Mouse (Mus musculus) c-Kit-positive CD71-positive TER-119-negative erythroid progenitor cells, embryonic 14.5 days (primary cell): ENCODE measurements around the gene Lsm11.

ENCODE experiments used
- DNase-seq: peaks from one replicate; pipeline ENCODE4 v3.0.0-alpha.2; 2013; ENCODE audit warnings: low read depth

The Lsm11 gene

DNA sequence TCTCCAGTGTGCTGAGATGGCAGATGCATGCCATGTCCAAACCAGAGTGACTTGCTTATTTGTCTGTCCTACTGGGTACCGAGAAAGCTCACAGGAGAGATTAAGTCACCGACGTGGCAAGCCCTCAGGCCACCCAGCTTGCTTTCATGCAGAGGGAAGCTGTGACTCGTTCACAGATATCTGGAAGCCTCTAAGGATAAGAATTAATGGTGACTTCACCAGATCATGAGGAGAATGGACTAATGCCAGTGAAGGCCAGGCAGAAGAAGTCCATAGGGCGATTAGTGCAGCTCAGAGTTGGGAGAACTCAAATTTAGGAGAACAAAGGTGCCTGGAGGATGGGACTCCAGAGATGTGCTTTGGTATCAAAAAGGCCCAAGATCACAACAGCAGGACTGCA is 17.3 kb downstream of the Lsm11 start:
- no peak for DNase-seq

DNA sequence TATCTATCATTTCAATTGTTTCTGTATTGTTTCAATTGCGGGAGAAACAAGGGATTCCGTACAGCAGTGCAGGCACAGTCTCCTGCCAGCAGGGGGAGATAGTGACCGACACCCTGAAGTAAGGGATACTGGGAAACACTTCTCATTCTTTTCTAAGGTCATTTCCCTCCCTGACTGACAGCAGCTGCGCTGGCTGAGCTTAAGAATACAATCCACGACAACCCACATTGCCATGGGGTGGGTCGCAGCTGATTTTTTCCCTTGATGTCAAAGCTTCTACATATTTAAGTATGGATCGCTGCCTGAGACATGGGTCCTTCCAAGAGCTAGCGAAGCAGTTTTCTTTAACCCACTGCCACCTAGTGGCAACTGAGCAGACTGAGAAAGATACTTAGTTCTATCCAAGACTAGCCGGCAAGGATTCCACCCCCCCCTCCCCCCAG is 18.1 kb downstream of the Lsm11 start:
- DNase-seq: peak; percentile 81

- DNase-seq: no peak
These were observed 19.3 kb downstream of the Lsm11 start for GRCm38 (mm10) chr11:45925436-45925835.

DNA sequence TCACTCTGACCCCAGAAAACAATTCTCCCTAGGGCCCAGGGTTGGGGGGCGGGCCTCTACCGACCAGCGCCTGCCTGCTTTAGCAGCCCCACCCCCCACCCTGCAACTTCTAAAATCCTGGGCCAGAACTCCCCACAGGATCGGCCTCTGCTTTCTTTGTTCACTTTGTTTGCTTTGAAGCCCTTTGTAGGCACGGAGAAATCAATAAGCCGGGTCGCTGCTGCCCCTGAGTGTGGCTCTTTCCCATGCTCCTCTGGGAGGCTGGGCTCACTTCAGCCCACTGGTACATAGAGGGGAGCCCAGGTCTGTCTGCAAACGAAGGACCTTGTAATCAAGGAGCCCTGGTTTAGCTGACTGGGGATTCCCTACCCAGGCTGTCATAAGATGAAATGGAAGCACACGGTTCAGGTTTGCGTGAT is 23.2 kb downstream of the Lsm11 start:
- DNase-seq: no peak

DNA sequence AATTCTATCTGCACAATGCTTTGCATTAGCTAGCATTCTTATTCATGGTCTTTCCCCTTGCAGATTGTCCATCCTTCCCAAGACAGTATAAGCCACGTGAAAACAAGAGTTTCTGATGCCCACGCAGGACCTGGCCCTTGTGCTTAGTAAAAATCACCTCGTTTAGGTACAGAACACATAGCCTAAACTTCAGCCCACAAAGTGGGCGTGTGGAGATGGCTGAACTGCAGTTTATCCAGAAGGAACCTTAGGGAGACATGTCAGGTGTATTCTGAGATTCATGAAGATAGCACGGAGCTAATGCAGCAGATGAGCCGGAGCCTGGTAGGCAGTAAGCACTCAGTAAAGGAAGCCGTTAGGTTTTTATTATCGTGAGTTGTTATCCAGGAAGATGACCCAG is 23.7 kb downstream of the Lsm11 start:
- no peak for DNase-seq

DNA sequence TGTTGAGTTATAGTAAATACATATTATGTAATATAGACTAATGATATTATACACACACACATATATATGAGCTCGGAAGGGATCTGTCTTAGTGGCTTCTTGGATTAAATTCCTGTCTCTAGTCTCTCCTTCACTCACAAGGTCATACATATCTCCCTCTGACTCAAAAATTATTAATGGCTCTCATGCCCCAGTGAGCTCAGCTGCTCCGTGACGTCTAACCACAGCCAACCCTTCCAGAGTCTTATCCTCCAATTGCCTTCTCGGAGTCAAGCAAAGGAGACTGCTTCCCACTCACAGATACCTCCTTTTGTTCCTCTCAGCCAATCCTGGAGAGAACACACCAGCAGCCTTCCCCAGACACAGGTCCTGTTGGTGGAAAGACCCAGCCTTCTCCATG is 25.9 kb downstream of the Lsm11 start:
- DNase-seq: no peak

GRCm38 (mm10) chr11:45918018-45918417 is 26.7 kb downstream of the Lsm11 start:
- no peak for DNase-seq

GRCm38 (mm10) chr11:45916196-45916595 is 28.5 kb downstream of the Lsm11 start:
- DNase-seq: no peak

DNA sequence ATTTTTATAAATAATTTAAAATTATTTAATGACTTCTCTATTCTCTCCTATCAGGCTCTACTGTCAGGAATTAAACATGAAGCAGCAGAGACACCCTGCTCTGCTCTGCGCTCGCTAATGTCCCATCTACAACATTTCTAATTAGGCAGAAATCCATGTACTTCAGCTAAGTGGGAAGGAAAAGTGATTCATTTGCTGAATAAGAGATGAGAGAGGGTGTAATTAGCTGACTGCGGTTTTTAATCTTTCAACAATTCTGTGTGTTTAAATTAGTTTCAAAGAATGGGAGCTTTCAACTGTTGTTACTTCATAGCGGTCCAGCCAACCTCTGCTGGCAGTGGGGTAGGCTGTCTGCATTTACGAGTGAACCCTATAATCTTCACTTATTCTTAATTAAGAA is 34.0 kb downstream of the Lsm11 start:
- no peak for DNase-seq

- no peak for DNase-seq
These were observed 35.8 kb downstream of the Lsm11 start for GRCm38 (mm10) chr11:45908894-45909293.

- no peak for DNase-seq
These were observed 36.7 kb downstream of the Lsm11 start for GRCm38 (mm10) chr11:45908070-45908469.

- no peak for DNase-seq
These were observed 37.4 kb downstream of the Lsm11 start for GRCm38 (mm10) chr11:45907301-45907700.

DNA sequence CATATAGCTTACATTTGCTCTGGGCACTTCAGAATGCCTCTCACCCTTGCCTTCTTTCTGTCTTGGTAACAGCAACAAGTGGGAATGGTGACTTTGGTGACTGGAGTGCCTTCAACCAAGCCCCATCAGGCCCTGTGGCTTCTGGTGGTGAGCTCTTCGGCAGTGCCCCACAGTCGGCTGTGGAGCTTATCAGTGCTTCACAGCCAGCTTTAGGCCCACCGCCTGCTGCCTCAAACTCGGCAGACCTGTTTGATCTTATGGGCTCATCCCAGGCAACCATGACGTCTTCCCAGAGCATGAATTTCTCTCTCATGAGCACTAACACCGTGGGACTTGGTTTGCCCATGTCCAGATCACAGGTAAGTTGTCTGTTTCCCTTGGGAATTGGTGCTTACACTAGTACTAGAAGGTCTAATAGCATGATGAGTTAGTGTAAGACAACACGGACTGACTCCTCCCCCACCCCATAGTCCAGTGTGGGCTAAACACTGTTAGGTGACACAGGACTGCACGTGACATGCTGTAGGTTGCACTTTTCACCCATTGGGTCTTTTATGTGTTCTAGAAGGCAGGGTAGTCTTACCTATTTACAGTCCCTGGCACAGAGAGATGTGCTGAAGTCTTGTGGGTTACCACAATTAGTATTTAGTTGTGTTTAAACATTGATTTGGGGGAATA is 38.5 kb downstream of the Lsm11 start:
- peak; percentile 62 for DNase-seq

- no peak for DNase-seq
These were observed 44.3 kb downstream of the Lsm11 start for GRCm38 (mm10) chr11:45900233-45901015.

- no peak for DNase-seq
These were observed 47.3 kb downstream of the Lsm11 start for GRCm38 (mm10) chr11:45897392-45897791.

DNA sequence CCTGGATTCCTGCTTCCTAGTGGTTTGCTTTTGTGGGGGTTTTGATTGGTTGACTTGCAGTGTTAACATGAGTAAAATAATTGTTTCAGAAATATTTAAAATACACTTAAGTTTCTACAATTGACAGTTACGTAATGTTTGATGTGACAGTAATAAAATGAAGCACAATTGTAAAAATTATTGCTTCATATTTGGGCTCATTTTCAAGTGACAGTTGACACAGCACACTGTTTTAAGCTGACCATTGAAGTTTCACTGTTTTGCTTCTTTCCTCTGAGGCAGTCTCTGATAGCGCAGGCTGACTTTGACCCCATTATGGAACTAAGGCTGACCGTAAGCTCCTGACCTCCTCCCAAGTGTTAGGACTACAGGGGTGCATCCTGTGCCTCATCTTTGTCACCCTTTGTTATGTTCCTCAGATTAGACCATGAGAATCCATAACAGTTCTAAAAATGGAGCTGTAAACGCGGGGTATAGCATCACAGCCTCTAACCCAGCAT is 51.8 kb downstream of the Lsm11 start:
- no peak for DNase-seq

- no peak for DNase-seq
These were observed 54.3 kb downstream of the Lsm11 start for GRCm38 (mm10) chr11:45890423-45890822.

DNA sequence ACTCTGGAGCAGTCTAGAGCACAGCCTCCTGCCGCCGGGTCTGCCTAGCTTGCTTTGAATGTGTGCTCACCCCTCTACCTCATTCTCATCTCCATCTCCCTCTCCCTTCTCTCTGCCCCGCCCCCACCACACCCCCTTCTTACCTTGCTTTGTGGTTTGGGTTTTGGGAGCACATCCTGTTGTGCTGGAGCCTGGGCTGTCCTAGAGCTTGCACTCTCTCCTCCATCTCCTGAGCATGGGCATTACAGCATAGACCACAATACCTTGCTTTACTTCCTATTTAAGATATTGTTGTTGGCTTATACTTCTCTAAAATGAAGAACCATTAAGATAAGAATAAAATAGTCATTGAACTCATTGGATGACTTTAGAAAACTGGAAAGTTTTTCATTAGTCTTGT is 54.8 kb downstream of the Lsm11 start:
- DNase-seq: no peak

DNA sequence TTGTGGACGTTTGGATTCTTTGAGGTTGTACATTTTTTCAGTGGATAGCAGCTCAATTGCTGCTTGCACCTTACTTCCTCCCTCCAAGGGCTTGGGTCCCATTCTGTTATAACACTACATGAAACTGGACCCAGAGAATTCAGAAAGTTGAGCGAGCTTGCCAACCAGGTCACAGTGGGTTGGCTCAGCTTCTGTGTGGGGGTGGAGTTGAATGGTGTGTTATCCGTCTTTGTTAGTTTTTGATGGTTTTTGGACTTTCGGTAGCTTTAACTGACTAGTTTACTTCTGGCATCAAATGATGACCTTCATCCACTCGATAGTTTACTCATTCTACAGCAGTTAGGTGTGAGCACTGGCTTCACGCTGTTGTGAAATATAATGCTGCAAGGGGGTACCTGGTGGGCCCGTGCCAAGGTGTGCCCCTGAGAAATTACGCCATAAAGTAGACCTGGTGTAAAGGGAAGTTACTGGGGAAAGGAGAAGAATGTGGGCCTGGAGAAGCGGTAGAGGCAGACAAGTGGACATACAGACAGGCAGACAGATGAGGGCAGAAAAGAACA is 56.2 kb downstream of the Lsm11 start:
- no peak for DNase-seq

GRCm38 (mm10) chr11:45886596-45886995 is 58.1 kb downstream of the Lsm11 start:
- DNase-seq: no peak

DNA sequence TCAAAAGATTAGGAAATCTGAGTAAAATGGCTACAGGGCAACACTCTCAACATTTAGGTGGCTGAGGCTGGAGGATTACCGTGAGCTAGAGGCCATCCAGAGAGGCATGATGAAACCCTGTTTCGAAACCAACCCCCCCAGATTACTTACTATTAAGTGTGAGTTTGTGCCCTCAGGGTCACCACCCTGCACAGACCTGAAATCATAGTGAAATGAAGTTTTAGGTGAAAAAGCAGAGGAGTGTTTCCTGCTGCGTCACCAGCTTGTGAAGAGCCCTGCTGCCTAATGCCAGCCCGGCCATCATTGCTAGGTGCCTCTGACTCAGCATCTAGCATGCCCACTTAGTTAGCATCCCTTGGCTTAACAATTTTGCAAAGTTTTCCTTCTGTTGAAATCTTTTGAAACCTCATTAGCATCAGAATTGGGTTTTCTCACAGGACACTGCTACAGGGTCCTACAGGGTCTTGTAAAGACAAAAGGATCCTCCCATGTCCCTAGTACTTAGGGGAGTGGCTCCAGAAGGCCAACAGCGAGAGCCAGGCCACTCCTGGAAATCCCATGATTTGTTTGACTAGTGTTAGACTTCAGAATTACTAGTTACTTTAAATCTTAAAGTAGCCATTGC is 59.0 kb downstream of the Lsm11 start:
- DNase-seq: no peak

GRCm38 (mm10) chr11:45884029-45884428 is 60.7 kb downstream of the Lsm11 start:
- peak; percentile 40 for DNase-seq
